Mouse (Mus musculus) granulocyte monocyte progenitor cell, adult 5-6 weeks (primary cell): ENCODE data around the gene Spty2d1. TPM values are rescaled to one million over a fixed set of nuclear protein-coding genes. Genes with fewer than 3 reads are reported as not detected.
"Not testable (repeated sequence)": the region's sequence is repeated elsewhere in the genome, so short reads cannot be mapped to it uniquely, and the experiment has no call there.

ENCODE experiments used
- ATAC-seq: replicated peaks from 2 replicates; pipeline ENCODE4 v1.8.0; 2016; ENCODE audit warnings: mild to moderate bottlenecking, moderate TSS enrichment, inconsistent platforms; ENCODE audit not compliant: poor library complexity, severe bottlenecking
- total RNA-seq, 2 experiments: library from RNA; stranded (forward) in 1 of 2; stranded (reverse) in 1 of 2; fragments of 200-712, 200-1000 nt in 1 of 2; fragments of >200 nt in 1 of 2; fragmentation: Nextera tagmentation in 1 of 2; gene quantifications; 2 replicates each; pipeline ENCODE4 v1.2.3; 2014 to 2017

Spty2d1 gene
- total RNA-seq (2014; fragmentation: Nextera tagmentation), result 18.9 and 24.6 TPM in 2 replicates
- 24.6 and 26.6 TPM in 2 replicates for total RNA-seq (2017)

- ATAC-seq, result peak; percentile 83
Observed at GRCm38 (mm10) chr7:47008168-47008993, at the start of gene Spty2d1. Spty2d1 (minus strand) TSS chr7:47008411.

DNA sequence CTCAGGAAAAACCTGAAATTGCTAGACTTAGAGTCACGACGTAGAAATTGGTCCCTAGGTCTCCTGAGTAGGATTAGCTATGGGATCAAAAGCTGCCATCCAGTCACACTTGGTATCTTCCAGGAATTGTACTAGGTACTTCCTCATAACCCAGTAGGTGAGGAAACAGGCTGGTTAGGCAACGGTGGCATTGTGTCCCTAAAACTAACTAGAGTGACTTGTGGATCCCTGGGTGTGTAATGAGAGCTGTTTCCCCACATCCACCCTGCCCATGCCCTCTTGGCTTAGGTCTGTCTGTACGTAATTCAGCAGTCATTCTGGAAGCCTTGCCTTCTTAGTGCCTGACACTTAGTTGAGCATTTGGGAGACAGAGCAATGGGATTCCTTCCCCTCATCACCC is 48.1 kb upstream of the Spty2d1 start:
- peak; percentile 53 for ATAC-seq

GRCm38 (mm10) chr7:47055744-47056143 is 47.5 kb upstream of the Spty2d1 start:
- peak; percentile 57 for ATAC-seq

- no peak for ATAC-seq
Observed at GRCm38 (mm10) chr7:47054666-47055065, 46.5 kb upstream of the Spty2d1 start.

DNA sequence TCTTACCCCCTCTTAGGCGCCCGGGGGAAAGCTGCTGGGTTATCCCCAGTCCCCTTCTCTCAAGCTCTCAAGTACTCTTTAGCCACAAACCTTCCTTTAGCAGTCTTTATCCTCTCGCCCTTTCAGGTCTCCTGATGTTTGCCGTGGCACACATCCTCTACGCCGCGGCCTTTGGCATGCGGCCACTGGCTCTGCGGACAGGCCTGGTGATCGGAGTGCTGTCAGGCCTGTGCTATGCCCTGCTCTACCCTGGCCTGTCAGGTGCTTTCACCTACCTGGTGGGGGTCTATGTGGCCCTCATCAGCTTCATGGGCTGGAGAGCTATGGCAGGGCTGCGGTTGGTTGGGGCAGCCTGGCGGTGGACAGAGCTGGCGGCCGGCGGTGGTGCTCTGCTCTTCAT is 45.1 kb upstream of the Spty2d1 start:
- no peak for ATAC-seq

DNA sequence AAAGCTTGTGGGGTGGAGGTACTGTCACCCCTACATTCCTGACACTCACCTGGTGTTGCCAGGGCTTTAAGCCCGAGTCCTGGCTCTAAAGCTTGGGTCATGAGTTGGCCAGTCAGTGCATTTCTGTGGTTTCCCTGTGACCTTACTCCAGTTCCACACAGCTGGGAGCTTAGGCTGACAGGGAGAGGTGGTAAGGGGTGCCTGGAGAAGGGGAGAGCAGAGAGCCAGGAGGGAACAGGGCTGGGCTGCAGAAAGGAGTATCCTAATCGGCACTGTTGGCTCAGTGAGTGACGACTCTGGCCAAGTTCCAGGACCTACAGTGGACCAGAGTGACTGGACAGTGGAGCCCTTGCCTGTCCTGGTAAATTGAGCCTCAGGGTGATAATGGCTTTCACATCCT is 44.1 kb upstream of the Spty2d1 start:
- no peak for ATAC-seq

DNA sequence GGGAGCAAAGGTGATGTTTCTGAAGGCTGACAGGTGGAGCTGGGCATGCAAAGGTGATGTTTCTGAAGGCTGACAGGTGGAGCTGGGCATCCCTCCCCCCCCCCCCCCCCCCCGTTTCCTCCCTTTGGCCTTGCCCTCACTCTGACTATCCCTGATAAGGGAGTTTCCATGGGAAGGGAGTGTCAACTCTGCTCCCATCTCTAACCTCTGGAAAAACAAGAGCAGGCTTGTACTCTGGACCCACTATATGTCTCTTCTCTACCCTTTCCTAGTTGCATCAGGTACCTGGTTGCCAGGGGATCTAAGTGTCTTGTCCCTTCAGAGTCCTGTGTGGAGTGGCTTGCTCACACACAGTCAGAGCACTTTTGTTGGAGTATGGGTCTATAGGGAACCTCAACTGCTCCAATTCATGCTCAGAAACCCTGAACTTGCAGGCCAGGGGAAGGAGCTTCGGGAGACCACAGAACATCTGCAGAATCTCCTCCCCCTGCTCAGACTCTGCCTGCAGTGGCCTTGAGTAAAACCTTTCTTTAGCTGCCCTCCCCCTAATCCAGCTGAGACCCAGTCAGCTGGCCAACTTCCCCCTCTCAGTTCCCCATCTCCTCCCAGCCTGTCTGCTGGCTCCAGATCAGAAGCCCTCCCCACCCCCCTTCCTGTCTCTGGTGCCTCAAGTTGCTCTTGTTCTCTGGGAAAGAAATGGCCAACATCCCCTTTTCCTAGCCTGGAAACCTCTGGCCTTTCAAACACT is 43.4 kb upstream of the Spty2d1 start:
- peak; percentile 63 for ATAC-seq

- peak; percentile 13 for ATAC-seq
Observed at GRCm38 (mm10) chr7:47050766-47051165, 42.6 kb upstream of the Spty2d1 start.

GRCm38 (mm10) chr7:47050366-47050765 is 42.2 kb upstream of the Spty2d1 start, which contains the start of gene Tmem86a:
Tmem86a (plus strand) TSS chr7:47050601.
- peak; percentile 82 for ATAC-seq

- ATAC-seq, result no peak
Observed at GRCm38 (mm10) chr7:47042823-47043490, 34.7 kb upstream of the Spty2d1 start.

- ATAC-seq, result no peak
Observed at GRCm38 (mm10) chr7:47042121-47042520, 33.9 kb upstream of the Spty2d1 start.

GRCm38 (mm10) chr7:47041706-47042105 is 33.5 kb upstream of the Spty2d1 start:
- peak; percentile 20; the same call in 1 of the 2 replicates for ATAC-seq

GRCm38 (mm10) chr7:47035426-47035825 is 27.2 kb upstream of the Spty2d1 start:
- no peak for ATAC-seq

DNA sequence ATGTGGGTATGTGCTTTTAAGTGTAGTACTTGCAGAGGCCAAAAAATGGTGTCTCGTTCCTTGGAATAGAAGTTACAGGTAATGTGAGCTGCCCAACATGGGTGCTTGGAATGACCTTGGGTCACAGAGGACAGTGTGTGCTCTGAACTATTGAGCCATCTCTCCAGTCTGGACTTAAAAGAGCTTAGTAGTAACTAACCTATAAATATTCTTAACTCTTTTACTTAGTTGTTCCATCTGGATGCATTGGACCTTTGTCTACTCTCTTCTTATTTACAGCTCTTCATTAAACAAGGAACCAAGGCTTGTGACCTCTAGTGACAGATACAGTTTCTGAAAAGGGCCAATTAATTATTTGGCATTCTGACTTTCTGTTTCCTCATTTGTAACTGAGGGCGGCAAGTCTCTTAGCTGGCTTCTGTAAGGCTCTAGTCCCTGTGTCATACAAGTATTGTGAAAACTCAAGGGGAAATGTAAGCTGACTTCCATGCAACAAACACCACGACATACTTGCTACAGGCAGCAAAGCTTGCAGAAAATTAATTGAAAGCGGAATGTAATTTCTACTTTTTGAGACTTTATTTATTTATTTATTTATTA is 26.7 kb upstream of the Spty2d1 start:
- peak; percentile 64 for ATAC-seq

- peak; percentile 90 for ATAC-seq
Observed at GRCm38 (mm10) chr7:47031371-47031770, 23.2 kb upstream of the Spty2d1 start.

GRCm38 (mm10) chr7:47030517-47031193 is 22.4 kb upstream of the Spty2d1 start:
- ATAC-seq, result no peak

DNA sequence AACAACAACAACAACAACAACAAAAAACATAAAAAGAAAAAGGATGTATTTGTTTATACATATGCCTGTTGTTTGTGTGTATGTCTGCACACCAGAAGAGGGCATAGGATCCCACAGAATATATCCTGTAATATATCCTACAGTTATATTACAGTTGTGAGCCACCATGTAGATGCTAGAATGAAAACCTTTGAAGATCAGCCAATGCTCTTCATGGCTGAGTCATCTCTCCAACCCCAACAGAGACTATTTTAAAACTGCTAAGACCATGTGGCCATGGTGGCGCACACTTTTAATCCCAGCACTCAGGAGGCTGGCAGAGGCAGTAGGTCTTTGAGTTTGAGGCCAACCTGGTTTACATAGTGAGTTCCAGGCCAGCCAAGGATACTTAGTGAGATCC is 19.3 kb upstream of the Spty2d1 start:
- no peak for ATAC-seq

- ATAC-seq, result not testable (repeated sequence)
Observed at GRCm38 (mm10) chr7:47026899-47027298, 18.7 kb upstream of the Spty2d1 start.

DNA sequence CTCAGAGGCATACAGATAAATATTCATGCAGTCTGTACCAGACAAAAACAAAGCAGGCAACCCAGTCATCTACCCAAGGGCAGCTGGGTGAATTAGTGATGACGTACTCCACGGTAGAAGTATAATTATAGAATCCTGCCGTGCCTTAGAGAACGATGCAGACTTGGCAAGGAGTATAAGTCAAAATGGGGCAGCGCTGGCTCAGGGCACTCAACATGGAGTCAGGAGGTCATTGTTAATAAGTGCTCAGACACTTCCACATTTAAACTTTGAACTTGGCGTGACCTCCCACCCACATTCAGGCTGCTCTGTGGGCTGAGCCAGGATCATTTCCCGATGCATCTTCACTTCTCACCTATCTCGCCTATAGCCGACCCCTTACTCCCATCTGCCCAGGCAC is 17.2 kb upstream of the Spty2d1 start:
- no peak for ATAC-seq

DNA sequence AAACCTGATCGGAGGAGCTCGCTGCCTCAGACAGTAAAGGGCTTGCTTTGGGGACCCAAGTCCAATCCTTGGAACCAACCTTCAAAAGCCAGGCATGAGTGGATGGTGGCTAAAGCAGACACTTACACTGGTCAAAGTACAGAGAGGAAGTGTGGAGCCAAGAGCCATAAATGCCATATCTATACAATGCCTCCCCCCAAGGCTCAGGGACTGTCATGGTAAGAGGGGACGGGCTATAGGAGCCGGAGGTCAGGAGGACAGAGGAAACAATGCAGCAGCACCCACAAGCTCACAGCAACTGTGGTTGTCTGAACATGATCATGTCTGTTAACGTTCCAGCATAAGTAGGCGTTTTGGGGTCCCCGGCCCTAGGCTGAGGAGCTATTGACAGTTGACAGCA is 16.2 kb upstream of the Spty2d1 start:
- no peak for ATAC-seq
